Mouse (Mus musculus): Measurements from ENCODE around the gene Cd274.

Gene Cd274

DNA sequence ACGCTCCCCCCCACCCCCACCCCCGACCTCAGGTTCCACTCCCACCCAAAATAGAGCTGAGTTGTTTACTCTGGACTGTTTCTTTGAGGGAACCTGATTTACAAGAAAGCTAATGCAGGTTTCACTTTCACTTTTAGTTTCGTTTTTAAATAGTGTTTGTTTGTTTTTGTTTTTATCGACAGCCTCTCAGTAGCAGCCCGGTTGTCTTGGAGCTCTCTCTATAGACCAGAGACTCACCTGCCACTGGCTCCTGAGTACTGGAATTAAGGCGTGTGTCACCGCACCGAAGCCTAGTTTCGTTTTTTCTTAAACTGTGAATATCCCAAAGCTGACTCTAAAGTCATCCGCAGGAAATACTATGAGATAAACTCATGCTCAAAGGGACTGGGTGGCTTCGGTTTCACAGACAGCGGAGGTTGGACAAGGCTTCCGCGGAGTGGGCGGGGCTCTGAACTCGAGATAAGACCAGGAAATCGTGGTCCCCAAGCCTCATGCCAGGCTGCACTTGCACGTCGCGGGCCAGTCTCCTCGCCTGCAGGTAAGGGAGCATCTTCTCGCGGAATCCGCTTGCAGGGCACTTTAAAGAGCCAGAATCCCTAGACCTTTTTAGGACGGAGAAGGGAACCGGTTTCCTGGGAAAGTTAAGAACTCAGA is at the start of gene Cd274, which contains the start of gene Plgrkt:
Gene Cd274 (plus strand): TSS at position 487 of the 654 bp plus-strand sequence.
Gene Plgrkt (minus strand): TSS at position 422 of the 654 bp plus-strand sequence.
- DNase-seq (ENCODE audit: low spot score in 2 of 2), result peak; percentile 17 to 38

DNA sequence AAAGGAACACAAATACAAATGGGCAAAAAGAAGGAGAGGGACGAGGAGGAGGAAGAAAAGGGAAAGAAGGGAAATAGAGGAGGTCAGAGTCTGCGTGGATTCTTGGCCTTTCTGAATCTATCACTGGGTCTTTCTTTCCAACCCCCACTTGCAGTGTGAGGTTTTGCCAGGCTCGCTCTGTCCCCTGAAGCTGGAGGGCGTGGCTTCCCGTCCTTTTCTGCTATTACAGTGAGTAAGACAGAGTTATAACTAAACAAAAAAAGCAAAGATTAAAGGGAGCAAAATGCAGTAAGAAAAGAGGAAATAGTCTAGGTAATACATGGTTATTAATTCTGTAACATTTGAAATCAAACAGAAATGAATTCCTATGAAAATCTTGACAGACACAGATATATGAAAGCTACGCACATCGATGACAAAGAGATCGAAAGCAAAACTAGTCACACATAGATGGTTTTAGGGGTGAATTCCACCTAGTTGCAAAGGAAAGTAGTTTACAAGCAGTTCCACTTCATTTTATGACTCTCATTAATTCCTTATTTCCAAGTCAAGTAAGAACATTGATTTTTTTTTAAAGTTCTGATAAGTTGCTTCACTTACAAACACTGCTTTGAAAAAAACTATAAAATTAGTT is 43.7 kb upstream of the Cd274 start:
- no peak for DNase-seq (ENCODE audit: low spot score in 2 of 2)

DNA sequence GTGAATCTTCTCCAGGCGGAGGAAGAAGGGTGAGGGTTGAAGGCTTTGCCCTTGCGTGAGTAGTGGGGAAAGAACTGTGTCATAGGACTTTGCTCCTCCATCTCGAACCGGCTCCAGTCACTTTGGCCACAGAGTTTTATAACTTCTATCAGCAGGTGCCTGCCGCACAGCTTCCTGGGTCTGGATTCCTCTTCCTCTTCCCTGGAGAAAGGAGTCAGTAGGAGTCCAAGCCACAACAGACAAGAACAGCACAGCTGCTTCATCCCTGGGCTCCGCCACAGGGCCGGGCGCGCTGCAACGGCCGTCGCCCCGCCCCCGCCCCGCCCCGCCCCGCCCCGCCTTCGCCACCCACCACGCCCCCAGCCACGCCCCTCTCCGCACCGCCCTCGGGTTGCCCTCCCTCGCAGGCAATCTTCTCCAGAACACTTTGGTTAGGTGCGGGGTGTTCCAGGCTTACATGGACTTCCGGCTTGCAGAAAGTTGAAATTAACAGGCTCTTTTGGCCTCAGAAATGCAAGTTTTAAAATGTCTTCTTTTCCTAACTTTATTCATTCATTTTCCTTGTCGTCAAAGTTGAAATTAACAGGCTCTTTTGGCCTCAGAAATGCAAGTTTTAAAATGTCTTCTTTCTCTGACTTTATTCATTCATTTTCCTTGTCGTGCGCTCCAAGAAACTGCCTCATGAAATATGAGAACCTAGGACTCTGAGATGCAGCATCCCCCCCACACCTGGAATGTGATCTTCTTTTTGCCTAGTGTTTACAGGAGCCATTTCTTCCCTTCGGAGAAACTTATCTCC is 42.0 kb upstream of the Cd274 start, which contains the start of gene Insl6:
Gene Insl6 (minus strand): TSS at position 304 of the 799 bp plus-strand sequence.
- no peak for DNase-seq (ENCODE audit: low spot score in 2 of 2)

DNA sequence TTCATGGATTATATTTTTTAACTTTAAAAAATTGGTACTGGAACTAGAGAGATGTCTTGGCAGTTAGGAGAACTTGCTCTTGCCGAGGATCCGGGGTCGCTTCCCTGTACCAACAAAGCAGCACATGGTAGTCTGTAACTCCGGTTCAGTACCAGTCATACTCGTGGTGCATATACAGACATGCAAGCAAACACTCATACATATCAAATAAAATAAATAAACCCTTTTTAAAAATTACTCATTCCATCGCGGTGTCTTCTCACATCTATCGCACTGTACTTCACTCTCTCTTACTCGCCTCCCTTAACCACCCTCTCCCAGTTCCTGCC is 41.4 kb upstream of the Cd274 start:
- no peak for DNase-seq (ENCODE audit: low spot score in 2 of 2)

DNA sequence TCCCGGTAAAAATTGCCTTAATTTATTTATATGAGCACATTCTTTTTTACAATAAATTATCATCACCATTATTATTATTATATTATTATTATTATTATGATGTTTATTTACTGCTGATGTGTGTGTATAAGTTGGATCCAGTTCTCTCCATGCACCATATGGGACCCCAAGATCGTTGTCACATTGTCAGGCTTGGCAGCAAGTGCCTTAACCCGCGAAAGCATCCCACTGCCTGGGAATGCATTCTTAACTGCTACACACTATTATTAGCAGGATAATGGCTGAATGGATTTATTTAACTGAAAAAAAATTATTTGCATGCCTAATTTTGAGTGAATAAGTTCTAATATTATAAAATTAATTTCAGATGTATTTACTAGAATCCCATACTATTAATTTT is 40.9 kb upstream of the Cd274 start:
- no peak for DNase-seq (ENCODE audit: low spot score in 2 of 2)

DNA sequence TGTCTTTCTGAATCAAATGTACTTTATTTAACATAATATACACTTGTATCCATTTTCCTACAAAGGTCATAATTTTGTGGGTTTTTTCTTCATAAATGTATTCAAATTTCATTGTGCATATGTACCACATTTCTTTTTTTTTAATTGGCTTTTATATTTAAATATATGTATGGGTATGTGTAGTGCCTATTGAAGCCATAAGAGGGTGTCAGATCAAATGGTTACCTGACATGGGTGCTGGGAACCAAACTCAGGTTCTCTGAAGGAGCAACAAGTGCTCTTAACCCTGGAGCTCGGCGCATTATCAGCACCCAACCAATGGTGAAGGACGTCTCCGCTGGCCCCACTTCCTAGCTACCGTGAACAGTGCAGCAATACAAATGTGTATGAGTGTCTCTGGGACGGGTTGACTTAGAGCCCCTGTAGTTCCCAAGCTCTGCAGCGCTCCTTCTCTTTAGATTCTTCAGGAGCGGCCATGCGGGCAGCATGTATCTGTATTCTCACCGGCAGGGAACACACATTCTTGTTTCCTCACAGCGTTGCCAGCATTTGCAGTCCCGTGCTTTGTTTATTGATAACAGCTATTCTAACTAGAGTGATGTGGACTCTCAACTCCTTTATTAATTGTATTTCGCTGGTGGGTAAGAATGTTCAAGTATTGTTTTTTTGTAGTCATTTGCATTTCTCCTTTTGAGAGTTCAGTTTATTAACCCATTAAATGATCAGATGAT is 40.3 kb upstream of the Cd274 start:
- no peak for DNase-seq (ENCODE audit: low spot score in 2 of 2)

DNA sequence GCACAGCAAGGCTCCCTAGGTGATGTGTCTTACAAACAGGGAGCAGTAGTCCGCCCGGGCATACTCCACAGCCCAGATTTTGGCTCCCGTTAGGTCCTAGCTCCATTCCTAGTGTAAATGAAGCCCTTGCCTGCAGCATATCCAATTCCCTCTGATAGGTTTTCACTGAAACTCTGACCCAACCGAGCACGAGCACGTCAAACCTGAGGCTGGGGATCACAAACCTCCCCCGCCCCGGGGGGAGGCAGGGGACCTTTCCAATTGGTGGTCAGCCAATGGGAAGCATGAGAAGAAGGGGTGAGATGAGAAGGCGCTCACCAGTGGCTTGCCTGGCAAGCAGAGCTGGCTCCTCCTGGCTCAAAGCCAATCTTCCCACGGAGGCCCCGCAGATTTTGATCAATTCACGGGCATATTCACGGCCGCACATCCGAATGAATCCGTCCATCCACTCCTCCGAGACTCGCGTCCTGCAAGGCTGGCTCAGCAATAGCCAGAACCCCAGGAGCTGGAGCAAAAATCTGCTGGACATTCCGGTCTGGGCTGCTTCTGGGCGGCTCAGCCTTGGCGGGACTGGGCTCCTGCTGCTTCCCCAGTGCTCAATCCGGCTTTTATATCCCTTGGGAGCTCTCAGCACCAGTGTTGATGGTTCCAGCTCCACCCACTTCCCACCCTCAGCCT is 33.0 kb upstream of the Cd274 start, which contains the start of gene Rln1:
Gene Rln1 (minus strand): TSS at position 603 of the 678 bp plus-strand sequence.
- DNase-seq (ENCODE audit: low spot score in 2 of 2), result no peak

DNA sequence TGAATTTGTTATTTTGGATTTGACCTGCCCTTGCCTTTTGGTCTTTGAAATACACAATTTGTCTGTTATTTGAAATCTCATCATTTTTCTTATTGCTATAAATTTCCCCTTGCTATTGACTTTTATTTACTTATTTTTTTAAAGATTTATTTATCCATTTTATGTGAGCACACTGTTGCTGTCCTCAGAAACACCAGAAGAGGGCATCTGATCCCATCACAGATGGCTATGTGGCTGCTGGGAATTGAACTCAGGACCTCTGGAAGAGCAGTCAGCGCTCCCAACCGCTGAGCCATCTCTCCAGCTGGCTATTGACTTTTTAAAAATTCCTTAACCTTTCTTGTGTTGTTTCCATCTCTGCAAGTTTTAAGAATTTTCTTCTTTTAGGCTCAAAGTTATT is 30.6 kb upstream of the Cd274 start:
- no peak for DNase-seq (ENCODE audit: low spot score in 2 of 2)

DNA sequence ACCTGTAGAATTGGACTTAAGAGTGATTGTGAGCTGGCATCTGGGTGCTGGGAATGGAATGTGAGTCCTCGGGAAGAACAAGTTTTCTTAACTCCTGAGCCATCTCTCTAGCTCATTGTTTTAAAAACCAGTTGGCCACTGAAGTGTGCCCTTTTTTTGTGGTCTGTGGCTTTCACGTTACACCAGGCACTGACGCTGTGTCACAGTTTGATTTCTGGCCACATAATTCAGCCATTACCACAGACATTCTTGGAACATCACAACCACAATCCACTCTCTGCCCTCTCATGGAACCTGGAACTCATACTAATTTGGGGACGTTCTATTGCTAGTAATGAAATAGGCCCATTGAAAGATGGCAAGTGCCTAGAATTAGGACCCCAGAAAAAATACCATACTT is 26.2 kb upstream of the Cd274 start:
- DNase-seq (ENCODE audit: low spot score in 2 of 2), result no peak

DNA sequence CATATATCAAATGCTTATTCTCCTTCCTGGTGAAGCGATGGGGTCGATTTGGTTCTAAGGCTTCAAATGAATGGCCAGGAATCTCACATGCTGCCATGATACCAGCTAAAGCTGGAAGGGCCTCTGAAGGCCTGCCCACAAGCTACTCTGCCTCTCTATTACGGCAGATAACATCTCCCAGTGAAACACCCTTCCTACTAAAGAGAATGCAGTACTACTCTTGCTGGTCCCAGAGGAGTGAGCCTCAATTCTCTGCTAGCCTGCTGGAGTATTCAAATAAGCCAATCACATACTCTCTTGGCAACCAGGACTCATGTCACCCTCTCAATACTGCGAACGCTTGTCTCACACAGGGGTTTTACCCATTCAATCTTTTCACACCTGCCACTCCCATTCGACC is 25.0 kb upstream of the Cd274 start:
- DNase-seq (ENCODE audit: low spot score in 2 of 2), result no peak

DNA sequence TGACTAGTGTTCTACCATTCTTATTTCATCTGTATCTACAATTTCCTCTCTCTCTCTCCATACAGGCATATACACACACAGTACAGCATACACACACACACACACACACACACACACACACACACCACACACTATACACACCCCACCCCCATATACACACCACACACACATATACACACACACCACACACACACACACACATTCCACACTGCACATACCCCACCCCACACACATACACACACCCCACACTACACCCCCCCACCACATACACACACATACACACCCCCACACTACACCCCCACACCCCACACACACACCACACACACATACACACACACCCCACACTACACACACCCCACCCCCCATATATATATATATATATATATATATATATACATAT is 22.4 kb upstream of the Cd274 start:
- DNase-seq (ENCODE audit: low spot score in 2 of 2), result no peak

DNA sequence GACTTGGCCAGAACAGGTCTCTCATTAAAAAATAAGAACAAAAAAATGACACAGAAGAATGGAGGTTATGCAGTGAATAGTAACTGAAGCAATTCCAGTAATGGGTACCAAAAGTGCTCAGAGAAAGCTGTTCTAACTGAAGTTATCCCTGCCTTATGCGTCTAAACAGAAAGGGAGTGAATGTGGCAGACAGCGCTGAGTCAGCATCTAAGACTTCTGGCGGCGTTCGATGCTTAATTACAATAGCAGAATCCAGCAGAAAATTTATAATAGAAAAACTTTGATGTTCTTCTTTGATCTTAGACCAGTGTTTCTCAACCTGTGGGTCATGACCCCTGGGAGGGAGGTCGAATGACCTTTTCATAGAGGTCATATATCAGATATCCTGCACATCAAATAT is 21.6 kb upstream of the Cd274 start:
- DNase-seq (ENCODE audit: low spot score in 2 of 2), result no peak

DNA sequence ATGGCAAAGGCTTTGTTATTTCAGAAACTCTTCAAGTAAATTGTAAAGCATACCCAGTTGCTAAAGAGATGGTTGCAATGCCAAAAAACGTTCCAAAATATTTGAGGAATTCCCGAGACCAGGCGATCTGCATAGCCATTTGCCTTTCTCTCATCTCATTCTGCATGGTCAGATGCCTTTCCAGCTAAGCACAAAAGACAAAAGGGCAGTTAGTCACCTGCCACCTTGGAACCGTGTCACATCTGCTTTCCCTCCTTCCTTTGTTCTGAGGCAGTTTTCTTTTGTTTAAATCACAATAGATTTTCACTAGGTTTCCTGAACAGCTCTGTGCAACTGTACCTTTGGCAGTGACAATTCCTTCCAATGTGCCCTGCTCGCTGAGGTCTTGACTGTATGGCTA is 16.3 kb upstream of the Cd274 start:
- no peak for DNase-seq (ENCODE audit: low spot score in 2 of 2)

DNA sequence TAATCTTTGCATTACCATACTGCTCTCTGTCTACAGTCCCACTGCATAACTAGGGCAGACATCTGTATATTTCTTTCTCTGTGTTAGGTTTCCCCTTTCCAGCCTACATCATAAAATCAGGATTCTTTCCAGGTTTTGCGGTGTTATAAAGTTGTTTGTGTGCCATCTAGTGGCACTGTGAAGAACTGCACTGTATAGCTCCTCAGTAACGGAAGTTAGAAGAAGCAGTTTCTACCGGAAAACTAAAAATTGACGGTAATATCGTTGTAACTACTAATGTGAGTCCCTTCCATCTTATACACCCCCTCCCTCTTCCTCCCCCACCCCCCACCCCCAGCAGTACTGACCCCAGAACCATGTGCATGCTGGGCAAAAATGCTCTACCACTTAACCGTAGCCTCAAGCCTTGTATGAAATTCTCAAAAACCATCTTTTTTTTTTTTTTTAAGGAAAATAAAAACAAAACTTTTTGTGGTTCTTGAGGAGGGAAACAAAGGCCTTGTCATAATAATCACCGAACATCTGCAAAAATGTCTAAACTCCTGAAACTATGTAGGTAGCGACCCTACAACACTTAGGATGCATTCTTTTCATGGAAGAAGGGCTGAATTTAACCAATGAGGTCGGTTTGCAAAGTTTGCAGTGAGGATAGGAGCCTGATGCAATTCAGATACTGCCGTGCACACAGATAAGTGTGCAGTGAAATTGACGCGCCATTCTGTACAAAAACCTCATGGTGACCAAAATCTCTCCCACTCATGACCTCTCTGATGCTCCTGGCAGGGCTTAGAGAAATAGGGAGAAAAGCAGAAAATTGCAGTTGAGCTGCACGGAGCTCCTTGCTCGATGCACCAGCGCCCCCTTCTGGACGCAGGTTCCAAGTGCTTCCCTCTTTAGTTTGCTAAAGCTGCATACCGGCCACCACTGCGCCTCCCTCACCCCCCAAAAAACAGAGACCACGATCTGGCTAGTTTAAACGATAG is 12.1 kb upstream of the Cd274 start:
- peak; percentile 70 to 71 for DNase-seq (ENCODE audit: low spot score in 2 of 2)

DNA sequence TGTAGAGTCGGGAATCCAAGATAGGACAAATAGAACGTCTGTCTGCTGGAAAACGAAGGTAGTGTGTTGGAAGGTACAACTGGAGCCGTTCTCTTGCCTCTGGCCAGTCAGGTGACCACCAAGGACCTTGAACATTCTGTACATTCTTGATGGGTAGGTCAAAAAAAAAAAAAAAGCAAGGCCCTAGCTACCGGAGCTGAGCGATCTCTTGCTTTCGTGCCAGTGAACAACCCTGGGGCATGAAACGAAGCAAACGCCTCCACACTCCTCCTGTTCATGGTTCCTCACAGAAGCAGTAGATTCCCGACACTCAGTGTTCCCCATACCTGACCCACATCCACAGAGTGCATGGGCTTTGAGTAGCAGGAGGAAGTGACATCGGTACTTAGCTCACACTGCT is 11.0 kb upstream of the Cd274 start:
- DNase-seq (ENCODE audit: low spot score in 2 of 2), result no peak

DNA sequence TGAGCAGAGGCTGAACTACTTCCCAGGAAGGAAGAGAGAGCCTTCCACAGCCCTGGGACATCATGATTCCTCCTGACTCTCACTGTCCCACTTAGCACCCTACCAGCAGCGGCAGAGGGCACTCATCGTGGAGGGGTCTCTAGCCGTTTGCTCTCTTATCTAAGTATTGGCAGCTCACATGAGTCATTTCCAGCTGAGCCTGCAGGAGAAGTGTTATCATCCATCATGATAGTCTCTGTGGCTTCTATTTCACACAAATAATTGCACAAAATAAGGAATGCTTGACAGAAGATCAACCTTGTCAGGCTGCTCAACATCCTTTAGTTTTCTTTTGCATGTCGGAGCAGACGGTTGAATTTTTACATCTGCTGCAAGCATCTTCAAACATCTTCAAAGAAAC is 7.0 kb upstream of the Cd274 start:
- no peak for DNase-seq (ENCODE audit: low spot score in 2 of 2)

DNA sequence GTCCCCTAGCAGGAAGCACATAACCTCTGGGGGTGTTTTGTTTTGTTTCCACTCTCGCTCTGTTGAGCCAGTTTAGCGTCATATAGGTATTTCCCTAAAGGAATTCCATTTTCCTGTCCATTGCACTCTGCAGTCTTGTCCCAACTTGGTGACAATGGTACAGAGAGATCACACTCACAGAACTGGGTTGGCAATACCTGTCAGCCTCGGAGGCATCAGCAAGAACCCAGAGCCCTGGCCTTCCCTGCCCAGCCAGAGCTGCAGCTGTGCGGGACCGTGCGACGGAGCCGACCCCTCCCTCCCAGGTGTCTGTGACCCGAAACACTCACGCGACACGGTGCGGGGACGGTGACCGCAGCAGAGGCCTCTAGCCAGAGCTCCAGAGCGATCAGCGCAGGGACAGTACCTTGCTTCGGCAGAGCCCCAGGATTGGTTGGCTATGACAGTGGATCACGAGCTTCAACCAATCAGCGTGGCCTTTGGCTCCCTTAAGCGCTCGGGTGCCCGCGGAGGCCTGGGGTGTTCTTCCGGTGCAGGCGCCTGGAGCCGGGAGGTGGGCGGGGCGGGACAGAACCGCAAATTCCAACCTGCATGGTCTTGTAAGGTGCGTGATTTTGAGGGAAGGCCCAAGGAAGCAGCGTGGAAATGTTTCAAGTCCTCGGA is 5.7 kb upstream of the Cd274 start:
- DNase-seq (ENCODE audit: low spot score in 2 of 2), result peak; percentile 90 to 93

DNA sequence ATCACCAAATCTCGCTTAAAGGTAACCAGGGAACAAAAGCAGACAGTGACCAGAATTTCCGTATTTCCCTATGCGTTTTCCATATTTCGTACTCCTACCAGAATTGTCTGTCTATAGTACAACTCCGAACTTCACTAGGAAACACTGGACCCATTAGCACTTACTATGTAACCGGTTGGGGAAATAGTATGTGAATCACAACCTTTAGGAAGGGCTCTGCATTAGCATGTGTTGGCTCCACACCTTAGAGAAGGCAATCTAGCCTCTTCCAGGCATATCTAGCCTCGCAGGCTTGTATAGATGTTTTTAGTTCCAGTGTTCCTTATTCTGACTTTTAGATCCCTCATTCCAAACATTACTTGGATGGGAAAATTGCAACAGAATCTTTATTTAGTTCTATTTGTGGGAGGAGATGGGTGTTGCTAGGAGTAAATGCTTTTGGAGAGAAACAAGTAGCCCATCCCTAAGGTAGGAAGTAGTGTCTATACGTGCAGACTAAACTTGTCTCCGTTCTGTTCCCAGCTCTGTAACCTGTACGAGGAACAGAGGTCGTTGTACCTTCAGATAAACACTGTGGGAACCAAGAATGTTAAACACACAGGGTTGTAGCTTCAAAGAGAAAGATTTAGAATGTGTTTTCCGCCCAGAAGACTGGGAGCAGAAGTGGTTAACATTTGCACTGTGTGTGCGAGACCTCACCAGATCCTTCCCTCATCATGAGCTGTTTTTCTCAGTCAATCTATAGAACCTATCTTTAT is 4.9 kb upstream of the Cd274 start:
- no peak for DNase-seq (ENCODE audit: low spot score in 2 of 2)

DNA sequence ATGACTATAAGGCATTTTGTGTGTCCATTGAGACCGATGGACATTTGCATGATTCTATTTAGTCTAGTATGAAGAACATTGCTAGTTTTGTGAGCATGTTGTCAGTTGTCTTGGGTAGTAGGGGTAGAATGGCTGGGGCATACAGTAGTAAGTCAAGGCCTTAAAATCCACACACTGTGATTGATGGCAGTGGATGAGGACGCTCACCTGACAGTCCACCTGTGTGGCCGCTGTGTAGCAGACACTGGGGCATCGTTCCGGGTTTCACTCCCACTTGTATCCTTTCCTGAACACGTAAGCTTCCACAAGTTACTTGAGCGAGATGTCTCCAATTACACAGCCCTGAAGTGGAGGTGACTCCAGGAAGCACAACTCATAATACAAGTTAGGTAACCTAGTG is 3.7 kb upstream of the Cd274 start:
- no peak for DNase-seq (ENCODE audit: low spot score in 2 of 2)
